Mouse (Mus musculus) MEL (cell line): ENCODE data around the gene Parva.

Source experiments
- CTCF ChIP-seq, 3 experiments: IDR thresholded peaks in 2 of 3; conservative IDR thresholded peaks in 1 of 3; 2 replicates each; pipeline ENCODE4 v1.5.1; 2011 to 2012; ENCODE audit warnings: low read length in 3 of 3, low read depth in 2 of 3, mild to moderate bottlenecking in 2 of 3, improper control_type of control experiment in 1 of 3, inconsistent platforms in 1 of 3, mixed read lengths in 1 of 3, moderate library complexity in 1 of 3; ENCODE audit not compliant: control insufficient read depth in 1 of 3, insufficient read depth in 1 of 3, poor library complexity in 1 of 3, severe bottlenecking in 1 of 3
- EP300 ChIP-seq, 2 experiments: IDR thresholded peaks; 2 replicates each; pipeline ENCODE4 v1.6.1; 2011; ENCODE audit warnings: improper control_type of control experiment in 2 of 2, low read length in 2 of 2, low read depth in 1 of 2, mild to moderate bottlenecking in 1 of 2
- HCFC1 ChIP-seq: IDR thresholded peaks from 2 replicates; pipeline ENCODE4 v1.6.1; 2012; ENCODE audit warnings: low read depth, mild to moderate bottlenecking, inconsistent platforms, low read length, improper control_type of control experiment, moderate library complexity
- POLR2A ChIP-seq, 2 experiments: IDR thresholded peaks; 2 replicates each; pipeline ENCODE4 v1.6.1; 2011 to 2012; ENCODE audit warnings: low read length in 2 of 2, mild to moderate bottlenecking in 2 of 2, control low read depth in 1 of 2, improper control_type of control experiment in 1 of 2, low read depth in 1 of 2, moderate library complexity in 1 of 2; ENCODE audit not compliant: control insufficient read depth in 1 of 2, insufficient read depth in 1 of 2, poor library complexity in 1 of 2
- RAD21 ChIP-seq: IDR thresholded peaks from 2 replicates; pipeline ENCODE4 v1.6.1; 2011; ENCODE audit warnings: mild to moderate bottlenecking, low read depth, low read length, improper control_type of control experiment
- TAL1 ChIP-seq: IDR thresholded peaks from 2 replicates; pipeline ENCODE4 v1.6.1; 2012; ENCODE audit warnings: mild to moderate bottlenecking, inconsistent platforms, low read length, moderate library complexity, mixed read lengths
- USF1 ChIP-seq: IDR thresholded peaks from 2 replicates; pipeline ENCODE4 v1.6.1; 2014; ENCODE audit warnings: low read depth, mild to moderate bottlenecking, inconsistent platforms, low read length, improper control_type of control experiment, moderate library complexity

GRCm38 (mm10) chr7:112549136-112549535, 121.8 kb downstream of the Parva start:
- TF ChIP-seq CTCF (IDR thresholded peaks at IDR 0.05 in 2 of 3, conservative IDR thresholded peaks at IDR 0.05 in 1 of 3; ENCODE audit: control insufficient read depth in 1 of 3, insufficient read depth in 1 of 3, low read depth in 2 of 3, low read length in 3 of 3, poor library complexity in 1 of 3, severe bottlenecking in 1 of 3), result no peak
- TF ChIP-seq POLR2A (IDR thresholded peaks at IDR 0.05; ENCODE audit: control insufficient read depth in 1 of 2, insufficient read depth in 1 of 2, low read depth in 1 of 2, low read length in 2 of 2, poor library complexity in 1 of 2), result no peak
- no peak for TF ChIP-seq USF1
- TF ChIP-seq HCFC1, result no peak
- TF ChIP-seq RAD21, result no peak
- TF ChIP-seq EP300 (IDR thresholded peaks at IDR 0.05; ENCODE audit: low read depth in 1 of 2, low read length in 2 of 2), result no peak
- no peak for TF ChIP-seq TAL1
